Mouse (Mus musculus) lung, postnatal 4 days (tissue): ENCODE measurements around the gene Ferd3l.
A peak's percentile ranks its signal among the peaks of the same experiment; 100 is the strongest.

ENCODE experiments used
- DNase-seq, 2 experiments: peaks; one replicate each; pipeline ENCODE4 v3.0.0; 2021

Gene Ferd3l

GRCm38 (mm10) chr12:33965661-33966360 lies 37.6 kb downstream of the Ferd3l start:
- no peak for DNase-seq

GRCm38 (mm10) chr12:33966490-33967415 lies 38.5 kb downstream of the Ferd3l start:
- peak in 1 of 2 experiments; percentile 23 for DNase-seq

- DNase-seq, result no peak
These were observed 39.3 kb downstream of the Ferd3l start for GRCm38 (mm10) chr12:33967514-33967913.

- DNase-seq, result no peak
These were observed 40.0 kb downstream of the Ferd3l start for GRCm38 (mm10) chr12:33968041-33968897.

- no peak for DNase-seq
These were observed 40.6 kb downstream of the Ferd3l start for GRCm38 (mm10) chr12:33968898-33969178.
